Mouse (Mus musculus) cerebellum, adult 2 months (tissue): Measurements from ENCODE around the gene Iqsec3.

ENCODE experiments used
- CTCF ChIP-seq: fragments of 200-500 bp; IDR thresholded peaks from 2 replicates; pipeline ENCODE4 v1.5.1; 2011; ENCODE audit warnings: low read depth, mild to moderate bottlenecking, control low read depth, low read length, moderate library complexity, borderline replicate concordance; ENCODE audit not compliant: insufficient read depth
- POLR2A ChIP-seq: fragments of 200-500 bp; IDR thresholded peaks from 2 replicates; pipeline ENCODE4 v1.6.1; 2011; ENCODE audit warnings: low read length, control low read depth, borderline replicate concordance; ENCODE audit not compliant: insufficient read depth

- TF ChIP-seq POLR2A: no peak
- TF ChIP-seq CTCF: no peak
Measured at GRCm38 (mm10) chr6:121521030-121521429, 47.6 kb upstream of the Iqsec3 start.
